Mouse (Mus musculus) gastrocnemius, adult 18-20 months (tissue): Measurements from ENCODE around the gene Serhl. TPM values are rescaled to one million over a fixed set of nuclear protein-coding genes. Genes with fewer than 3 reads are reported as not detected.

Experiments
- DNase-seq: peaks from one replicate; pipeline ENCODE4 v3.0.0; 2021; ENCODE audit warnings: low spot score
- total RNA-seq, 2 experiments: library from RNA; stranded (reverse); gene quantifications; 2 replicates each; pipeline ENCODE4 v1.2.3; 2021

Serhl gene
- total RNA-seq, 2 experiments from 2014 or later, result 26.9 to 33.9 TPM

- no peak for DNase-seq
Observed at GRCm38 (mm10) chr15:83084022-83084640, 5.2 kb upstream of the Serhl start.

GRCm38 (mm10) chr15:83085901-83086300 is 3.4 kb upstream of the Serhl start:
- peak; percentile 58 for DNase-seq

GRCm38 (mm10) chr15:83086636-83087328 is 2.5 kb upstream of the Serhl start:
- DNase-seq, result no peak

- DNase-seq, result no peak
Observed at GRCm38 (mm10) chr15:83088495-83089428, 544 bp upstream of the Serhl start.

- no peak for DNase-seq
Observed at GRCm38 (mm10) chr15:83090874-83091273, 1.6 kb downstream of the Serhl start.

- peak; percentile 71 for DNase-seq
Observed at GRCm38 (mm10) chr15:83093687-83094086, 4.4 kb downstream of the Serhl start.

GRCm38 (mm10) chr15:83095950-83096349 is 6.6 kb downstream of the Serhl start:
- no peak for DNase-seq

- DNase-seq, result peak; percentile 95
Observed at GRCm38 (mm10) chr15:83099533-83100331, 10.4 kb downstream of the Serhl start.

GRCm38 (mm10) chr15:83100332-83100662 is 11.0 kb downstream of the Serhl start:
- DNase-seq, result no peak

- no peak for DNase-seq
Observed at GRCm38 (mm10) chr15:83103111-83103510, 13.8 kb downstream of the Serhl start.

GRCm38 (mm10) chr15:83106426-83106825 is 17.1 kb downstream of the Serhl start:
- DNase-seq, result no peak

- no peak for DNase-seq
Observed at GRCm38 (mm10) chr15:83107814-83108213, 18.5 kb downstream of the Serhl start.

GRCm38 (mm10) chr15:83111290-83111689 is 22.0 kb downstream of the Serhl start:
- no peak for DNase-seq

GRCm38 (mm10) chr15:83111874-83112273 is 22.6 kb downstream of the Serhl start:
- no peak for DNase-seq

- DNase-seq, result peak; percentile 71
Observed at GRCm38 (mm10) chr15:83112898-83113297, 23.6 kb downstream of the Serhl start.

GRCm38 (mm10) chr15:83114106-83114505 is 24.8 kb downstream of the Serhl start:
- no peak for DNase-seq

- no peak for DNase-seq
Observed at GRCm38 (mm10) chr15:83115071-83115470, 25.8 kb downstream of the Serhl start.

GRCm38 (mm10) chr15:83118360-83118759 is 29.1 kb downstream of the Serhl start:
- no peak for DNase-seq

- DNase-seq, result no peak
Observed at GRCm38 (mm10) chr15:83121709-83122565, 32.6 kb downstream of the Serhl start.

GRCm38 (mm10) chr15:83122566-83123145 is 33.4 kb downstream of the Serhl start, which contains the start of gene Rrp7a:
TSS of gene Rrp7a (minus strand) at chr15:83122801.
- DNase-seq, result peak; percentile 95
